Mouse (Mus musculus): Measurements from ENCODE around the gene Cfap61. TPM values are rescaled to one million over a fixed set of nuclear protein-coding genes. Genes with fewer than 3 reads are reported as not detected.

The Cfap61 gene
- polyA plus RNA-seq, 1 experiment from 2014 or later = 1.7 TPM

DNA sequence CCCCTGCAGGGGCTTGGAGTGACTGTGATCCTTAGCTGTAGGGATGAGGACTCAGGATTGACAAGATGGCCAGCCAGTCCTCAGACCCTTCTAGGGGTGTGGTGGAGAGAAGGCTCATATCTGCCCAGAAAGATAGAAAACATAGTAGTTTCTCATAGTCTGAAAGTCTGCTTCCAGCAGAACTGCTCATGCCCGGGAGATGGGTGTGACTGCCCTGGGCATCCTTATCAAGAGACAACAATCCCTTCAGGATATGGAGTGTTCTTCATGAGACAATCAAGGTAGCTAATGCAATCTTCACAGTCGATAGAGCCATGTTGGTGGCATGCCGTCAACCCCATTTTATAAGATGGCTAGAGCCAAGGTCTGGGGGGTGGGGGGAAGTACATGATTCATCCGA lies 173.4 kb downstream of the Cfap61 start:
- WGBS = 95% methylated on average over 4 of the region's 4 CpGs
- Histone ChIP-seq H3K27ac (no peak overlapping the region), H3K4me1 (replicated peaks) (peaks cover 3% of the 10 kb centered on the region; the same call in 1 of the 2 replicates), H3K36me3 (no peaks in the 10 kb centered on the region), H3K9ac (replicated peaks) (no peak overlapping the region), H3K27me3 (no peaks in the 10 kb centered on the region), H3K9me3 (no peaks in the 10 kb centered on the region), H3K4me2 (replicated peaks) (no peak overlapping the region), H3K4me3 (replicated peaks) (no peak overlapping the region)
- ATAC-seq = no peak

DNA sequence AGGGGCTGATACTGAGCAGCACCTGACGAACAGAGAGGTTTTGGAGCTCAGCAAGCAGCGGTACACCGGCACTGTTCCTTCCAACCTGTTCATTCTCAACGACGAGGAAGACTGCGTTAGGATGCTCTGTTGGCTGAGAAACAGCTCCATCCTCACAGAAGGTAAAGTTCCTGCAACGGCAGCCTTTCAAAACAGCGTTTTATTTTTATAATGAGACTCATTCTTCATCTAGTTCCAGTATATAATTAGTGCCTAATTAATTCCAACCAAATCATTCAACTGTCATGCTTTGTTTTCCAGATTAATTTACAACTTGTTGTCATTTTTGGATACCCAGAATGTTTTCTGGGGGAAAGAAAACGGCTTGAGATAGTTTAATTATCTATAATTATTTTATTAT lies 175.3 kb downstream of the Cfap61 start:
- Histone ChIP-seq H3K9me3 (no peaks in the 10 kb centered on the region), H3K4me2 (replicated peaks) (no peak overlapping the region), H3K4me1 (replicated peaks) (no peaks in the 10 kb centered on the region), H3K36me3 (no peaks in the 10 kb centered on the region), H3K4me3 (replicated peaks) (no peak overlapping the region), H3K27ac (no peak overlapping the region), H3K27me3 (no peaks in the 10 kb centered on the region), H3K9ac (replicated peaks) (no peak overlapping the region)
- WGBS = 82% methylated on average over 9 of the region's 9 CpGs
- ATAC-seq = no peak

- no peak overlapping the region for H3K27ac ChIP-seq
- 95% methylated on average over 6 of the region's 6 CpGs for WGBS
- no peaks in the 10 kb centered on the region for H3K9me3 ChIP-seq
- H3K4me2 ChIP-seq (replicated peaks) = no peak overlapping the region
- no peaks in the 10 kb centered on the region for H3K36me3 ChIP-seq
- H3K27me3 ChIP-seq = no peaks in the 10 kb centered on the region
- no peak overlapping the region for H3K9ac ChIP-seq (replicated peaks)
- no peak overlapping the region for H3K4me3 ChIP-seq (replicated peaks)
- no peak for ATAC-seq
- H3K4me1 ChIP-seq (replicated peaks) = peaks cover 12% of the 10 kb centered on the region
Measured at GRCm38 (mm10) chr2:146116282-146116681, 181.7 kb downstream of the Cfap61 start.

- no peak overlapping the region for H3K27ac ChIP-seq
- no peak for ATAC-seq
- H3K4me2 ChIP-seq (replicated peaks) = no peak overlapping the region
- H3K4me3 ChIP-seq (replicated peaks) = no peak overlapping the region
- no peaks in the 10 kb centered on the region for H3K36me3 ChIP-seq
- peaks cover 12% of the 10 kb centered on the region for H3K4me1 ChIP-seq (replicated peaks)
- 94% methylated on average over 5 of the region's 5 CpGs for WGBS
- no peaks in the 10 kb centered on the region for H3K27me3 ChIP-seq
- no peak overlapping the region for H3K9ac ChIP-seq (replicated peaks)
- H3K9me3 ChIP-seq = no peaks in the 10 kb centered on the region
Measured at GRCm38 (mm10) chr2:146116726-146117125, 182.1 kb downstream of the Cfap61 start.

DNA sequence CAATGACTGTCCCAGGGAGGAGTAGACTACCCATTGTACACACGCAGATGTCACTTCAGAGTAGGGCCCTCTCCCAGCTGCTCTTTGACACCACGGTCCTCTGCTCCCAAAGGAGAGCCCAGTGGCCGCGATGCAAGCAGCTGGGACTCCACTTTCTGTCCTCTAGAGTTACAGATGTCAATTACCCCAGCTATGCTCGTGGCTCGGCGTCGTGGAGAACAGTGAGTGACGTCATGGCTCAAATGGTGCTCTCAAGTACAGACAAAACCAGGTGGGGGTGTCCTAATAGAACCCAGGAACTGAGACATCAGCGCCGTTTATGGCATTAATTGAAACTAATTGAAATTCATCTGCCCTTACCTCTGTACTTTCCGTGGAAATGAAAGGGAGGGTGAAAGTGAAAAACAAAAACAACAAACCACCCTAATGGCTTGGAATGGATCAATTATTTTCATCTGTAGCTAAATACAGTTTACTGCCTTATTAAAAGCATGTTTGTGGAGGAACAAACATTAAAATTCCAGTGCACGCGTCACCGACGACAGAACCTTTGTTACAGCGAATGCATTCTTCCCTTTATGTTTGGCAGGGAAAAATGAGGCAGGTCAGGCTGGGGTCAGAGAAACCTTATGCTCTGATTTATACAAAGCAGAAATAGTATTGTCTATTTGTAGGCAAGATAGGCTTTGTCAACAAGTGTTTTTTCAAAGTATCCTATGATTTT lies 182.8 kb downstream of the Cfap61 start:
- Histone ChIP-seq H3K9me3 (no peaks in the 10 kb centered on the region), H3K4me3 (replicated peaks) (no peak overlapping the region), H3K9ac (replicated peaks) (no peak overlapping the region), H3K36me3 (no peaks in the 10 kb centered on the region), H3K27me3 (no peaks in the 10 kb centered on the region), H3K27ac (no peak overlapping the region), H3K4me2 (replicated peaks) (no peak overlapping the region), H3K4me1 (replicated peaks) (peaks cover 12% of the 10 kb centered on the region)
- 29% methylated on average over 17 of the region's 17 CpGs for WGBS
- no peak; the same call in 1 of the 2 replicates for ATAC-seq

DNA sequence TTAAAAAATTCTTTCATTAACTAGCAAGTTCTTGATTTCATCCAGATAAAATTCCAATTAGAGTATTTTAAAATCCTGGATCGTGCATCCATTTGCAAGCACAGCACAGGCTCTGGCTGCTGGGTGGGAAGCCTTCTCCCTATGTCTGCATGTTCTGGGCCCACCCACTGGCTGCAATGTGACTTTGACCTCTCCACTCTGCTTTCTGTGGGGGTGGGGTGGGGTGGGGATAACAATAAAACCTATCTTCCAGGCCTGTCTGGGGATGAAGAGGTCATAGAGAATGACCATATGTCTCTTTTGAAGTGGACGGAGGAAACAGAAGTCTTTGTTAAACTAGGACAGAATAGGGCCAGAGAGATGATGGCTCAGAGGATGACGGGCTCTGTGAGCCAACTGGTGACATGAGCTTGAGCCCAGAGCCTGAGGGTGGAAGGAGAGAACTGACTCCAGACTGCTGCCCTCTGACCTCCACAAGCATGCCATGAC lies 183.4 kb downstream of the Cfap61 start:
- 22% methylated on average over 3 of the region's 3 CpGs for WGBS
- Histone ChIP-seq H3K9me3 (no peaks in the 10 kb centered on the region), H3K36me3 (no peaks in the 10 kb centered on the region), H3K9ac (replicated peaks) (no peak overlapping the region), H3K4me2 (replicated peaks) (no peak overlapping the region), H3K27me3 (no peaks in the 10 kb centered on the region), H3K4me1 (replicated peaks) (peaks cover 12% of the 10 kb centered on the region), H3K27ac (no peak overlapping the region), H3K4me3 (replicated peaks) (no peak overlapping the region)
- no peak for ATAC-seq

GRCm38 (mm10) chr2:146121551-146121950 lies 187.0 kb downstream of the Cfap61 start:
- no peaks in the 10 kb centered on the region for H3K36me3 ChIP-seq
- H3K27me3 ChIP-seq = no peaks in the 10 kb centered on the region
- no peaks in the 10 kb centered on the region for H3K9me3 ChIP-seq
- peaks cover 12% of the 10 kb centered on the region for H3K4me1 ChIP-seq (replicated peaks)
- H3K9ac ChIP-seq (replicated peaks) = no peak overlapping the region
- no peak overlapping the region for H3K4me3 ChIP-seq (replicated peaks)
- no peak overlapping the region for H3K4me2 ChIP-seq (replicated peaks)
- no peak for ATAC-seq
- no peak overlapping the region for H3K27ac ChIP-seq
- WGBS = 93% methylated on average over 7 of the region's 7 CpGs

DNA sequence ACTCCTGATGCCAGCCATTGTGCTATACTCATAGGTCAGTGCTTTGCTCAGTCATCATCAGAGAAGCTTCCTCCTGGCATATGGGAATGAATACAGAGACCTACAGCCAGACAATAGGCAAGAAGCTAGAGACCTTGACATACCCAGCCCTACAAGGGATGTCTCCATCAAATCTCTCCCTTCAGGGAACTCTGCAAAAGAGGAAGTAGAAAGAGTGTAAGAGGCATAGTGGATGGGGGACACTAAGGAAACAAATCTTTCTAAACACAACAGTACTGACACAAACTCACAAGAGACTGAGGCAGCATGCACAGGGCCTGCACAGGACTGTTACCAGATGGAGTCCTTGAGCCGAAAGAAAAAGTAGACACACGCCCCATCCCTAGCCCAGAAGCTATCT lies 190.5 kb downstream of the Cfap61 start:
- no peak overlapping the region for H3K27ac ChIP-seq
- H3K27me3 ChIP-seq = no peaks in the 10 kb centered on the region
- no peak for ATAC-seq
- no peak overlapping the region for H3K4me3 ChIP-seq (replicated peaks)
- 93% methylated on average over 2 of the region's 2 CpGs for WGBS
- no peak overlapping the region for H3K9ac ChIP-seq (replicated peaks)
- H3K36me3 ChIP-seq = no peaks in the 10 kb centered on the region
- H3K9me3 ChIP-seq = no peaks in the 10 kb centered on the region
- no peaks in the 10 kb centered on the region for H3K4me1 ChIP-seq (replicated peaks)
- H3K4me2 ChIP-seq (replicated peaks) = no peak overlapping the region

DNA sequence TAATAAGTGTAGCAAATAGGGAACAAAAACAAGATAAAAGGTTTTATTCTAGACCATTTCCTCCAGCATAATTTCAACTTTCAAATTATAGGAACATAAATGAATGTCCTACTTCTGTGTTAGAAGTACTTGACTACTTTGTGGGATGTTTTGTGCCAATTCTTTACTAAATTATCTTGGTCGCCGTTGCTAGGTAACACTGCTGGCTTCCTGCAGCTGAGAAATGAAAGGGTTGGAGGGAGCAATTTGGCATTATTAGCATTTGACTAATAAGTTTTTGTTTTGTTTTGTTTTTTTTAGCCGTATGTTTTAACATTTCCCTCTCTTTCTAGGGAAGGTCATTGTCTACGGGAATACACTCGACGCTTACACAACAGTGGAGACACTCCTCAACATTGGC lies 194.0 kb downstream of the Cfap61 start:
- no peak overlapping the region for H3K9ac ChIP-seq (replicated peaks)
- no peaks in the 10 kb centered on the region for H3K27me3 ChIP-seq
- no peak for ATAC-seq
- no peaks in the 10 kb centered on the region for H3K4me1 ChIP-seq (replicated peaks)
- no peaks in the 10 kb centered on the region for H3K36me3 ChIP-seq
- WGBS = 59% methylated on average over 6 of the region's 6 CpGs
- no peak overlapping the region for H3K4me2 ChIP-seq (replicated peaks)
- H3K9me3 ChIP-seq = no peaks in the 10 kb centered on the region
- H3K27ac ChIP-seq = no peak overlapping the region
- H3K4me3 ChIP-seq (replicated peaks) = no peak overlapping the region

- Histone ChIP-seq H3K4me2 (replicated peaks) (no peak overlapping the region), H3K4me3 (replicated peaks) (no peak overlapping the region), H3K9ac (replicated peaks) (no peak overlapping the region), H3K9me3 (no peaks in the 10 kb centered on the region), H3K36me3 (no peaks in the 10 kb centered on the region), H3K27me3 (no peaks in the 10 kb centered on the region), H3K4me1 (replicated peaks) (no peaks in the 10 kb centered on the region), H3K27ac (no peak overlapping the region)
- WGBS = 95% methylated on average over 3 of the region's 3 CpGs
- no peak for ATAC-seq
Measured at GRCm38 (mm10) chr2:146130514-146130913, 195.9 kb downstream of the Cfap61 start.

DNA sequence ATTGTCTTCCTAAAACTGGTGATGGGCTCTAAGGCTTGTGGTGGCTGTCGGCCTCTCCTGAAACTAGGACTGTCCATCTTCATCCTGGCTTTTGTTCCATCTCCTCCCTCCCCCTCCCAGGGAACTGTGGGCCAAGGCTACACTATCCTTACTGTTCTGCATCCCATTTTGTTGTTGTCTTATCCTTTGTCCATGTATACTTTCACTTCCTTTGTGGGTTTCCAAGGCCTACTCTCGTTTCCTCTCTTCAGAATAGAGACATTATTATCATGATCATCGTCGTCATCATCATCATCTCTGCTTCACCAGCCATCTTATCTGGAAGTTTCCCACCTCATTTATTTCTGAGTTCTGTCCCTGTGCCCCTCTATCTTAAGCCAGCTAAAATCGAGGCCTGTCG lies 199.7 kb downstream of the Cfap61 start:
- no peaks in the 10 kb centered on the region for H3K9me3 ChIP-seq
- no peak overlapping the region for H3K27ac ChIP-seq
- WGBS = 91% methylated on average over 6 of the region's 6 CpGs
- H3K9ac ChIP-seq (replicated peaks) = no peak overlapping the region
- no peak overlapping the region for H3K4me3 ChIP-seq (replicated peaks)
- H3K36me3 ChIP-seq = no peaks in the 10 kb centered on the region
- no peaks in the 10 kb centered on the region for H3K27me3 ChIP-seq
- no peak for ATAC-seq
- H3K4me2 ChIP-seq (replicated peaks) = no peak overlapping the region
- no peaks in the 10 kb centered on the region for H3K4me1 ChIP-seq (replicated peaks)

- Histone ChIP-seq H3K27me3 (no peaks in the 10 kb centered on the region), H3K9ac (replicated peaks) (no peak overlapping the region), H3K4me2 (replicated peaks) (no peak overlapping the region), H3K27ac (no peak overlapping the region), H3K4me1 (replicated peaks) (no peaks in the 10 kb centered on the region), H3K9me3 (0 out of 2 replicates have a peak, but pooled peaks cover 4% of the 10 kb centered on the region), H3K36me3 (no peaks in the 10 kb centered on the region), H3K4me3 (replicated peaks) (no peak overlapping the region)
- ATAC-seq = no peak
- 86% methylated on average over 3 of the region's 3 CpGs for WGBS
Measured at GRCm38 (mm10) chr2:146140711-146141110, 206.1 kb downstream of the Cfap61 start.

GRCm38 (mm10) chr2:146147306-146147705 lies 212.7 kb downstream of the Cfap61 start:
- H3K4me2 ChIP-seq (replicated peaks) = no peak overlapping the region
- H3K27me3 ChIP-seq = no peaks in the 10 kb centered on the region
- no peak overlapping the region for H3K27ac ChIP-seq
- 0 out of 2 replicates have a peak, but pooled peaks cover 4% of the 10 kb centered on the region for H3K9me3 ChIP-seq
- H3K36me3 ChIP-seq = no peaks in the 10 kb centered on the region
- H3K4me1 ChIP-seq (replicated peaks) = no peaks in the 10 kb centered on the region
- no peak overlapping the region for H3K4me3 ChIP-seq (replicated peaks)
- ATAC-seq = no peak
- H3K9ac ChIP-seq (replicated peaks) = no peak overlapping the region
- 88% methylated on average over 4 of the region's 4 CpGs for WGBS
